Mouse (Mus musculus) stomach, embryonic 16.5 days (tissue): ENCODE results near the gene Grem1. TPM values are rescaled to one million over a fixed set of nuclear protein-coding genes. Genes with fewer than 3 reads are reported as not detected.

Experiments used
- ATAC-seq: fragments of 200-750 bp; cut with Nextera tagmentation; 2 replicates; pipeline ENCODE4 v1.8.0; 2017; ENCODE audit warnings: moderate number of reproducible peaks, moderate TSS enrichment; ENCODE audit not compliant: insufficient read depth, low FRiP score
- H3K27ac ChIP-seq: fragments of 300-500 bp; sonication (generic); 2 replicates; pipeline ENCODE4 v1.5.1; 2014; ENCODE audit warnings: low read length
- H3K27me3 ChIP-seq: fragments of 300-500 bp; sonication (generic); 2 replicates; pipeline ENCODE4 v1.6.1; 2014; ENCODE audit warnings: low read length, control low read depth, mixed read lengths; ENCODE audit not compliant: control insufficient read depth, insufficient read depth
- H3K36me3 ChIP-seq: fragments of 300-500 bp; sonication (generic); 2 replicates; pipeline ENCODE4 v1.6.1; 2014; ENCODE audit warnings: low read length; ENCODE audit not compliant: control insufficient read depth, insufficient read depth
- H3K4me1 ChIP-seq: fragments of 300-500 bp; sonication (generic); 2 replicates; pipeline ENCODE4 v1.6.1; 2014; ENCODE audit warnings: low read length, control low read depth, mixed read lengths; ENCODE audit not compliant: control insufficient read depth, insufficient read depth
- H3K4me2 ChIP-seq: fragments of 300-500 bp; sonication (generic); 2 replicates; pipeline ENCODE4 v1.6.1; 2014; ENCODE audit warnings: low read depth, low read length, mixed read lengths
- H3K4me3 ChIP-seq: fragments of 300-500 bp; sonication (generic); replicated peaks from 2 replicates; pipeline ENCODE4 v1.5.1; 2014; ENCODE audit warnings: mild to moderate bottlenecking, low read length
- H3K9ac ChIP-seq: fragments of 300-500 bp; sonication (generic); 2 replicates; pipeline ENCODE4 v1.6.1; 2014; ENCODE audit warnings: low read length
- H3K9me3 ChIP-seq: fragments of 300-500 bp; sonication (generic); replicated peaks from 2 replicates; pipeline ENCODE4 v1.6.1; 2016; ENCODE audit warnings: low read length, control low read depth; ENCODE audit not compliant: control insufficient read depth
- WGBS: fragments of 180-500 bp; shearing (Covaris S2); extraction: QIAGEN DNeasy Blood & Tissue Kit; methylation state at CpG from one replicate; pipeline ENCODE4 v1.1.7; 2014; 5-methylcytosine and 5-hydroxymethylcytosine counted together
- polyA plus RNA-seq: library from polyadenylated mRNA; unstranded; fragments of >200 nt; fragmentation: Nextera tagmentation; extraction: Ambion mirVana; gene quantifications from 2 replicates; pipeline ENCODE4 v1.2.1, GENCODE M21; 2015

Grem1 gene
- polyA plus RNA-seq, 1 experiment from 2014 or later, result 2.8 TPM

- Histone ChIP-seq H3K36me3 (no peaks in the 10 kb centered on the region), H3K9ac (no peak overlapping the region), H3K9me3 (no peaks in the 10 kb centered on the region), H3K4me3 (no peak overlapping the region), H3K27ac (no peak overlapping the region), H3K4me2 (no peak overlapping the region), H3K4me1 (no peaks in the 10 kb centered on the region), H3K27me3 (no peaks in the 10 kb centered on the region)
- WGBS, result 80% methylated on average over 8 of the region's 8 CpGs
- no peak for ATAC-seq
Measured at GRCm38 (mm10) chr2:113768541-113769303, 10.3 kb upstream of the Grem1 start.

- no peaks in the 10 kb centered on the region for H3K9me3 ChIP-seq
- 42% methylated on average over 1 of the region's 1 CpGs for WGBS
- no peaks in the 10 kb centered on the region for H3K4me1 ChIP-seq
- no peak overlapping the region for H3K27ac ChIP-seq
- H3K4me3 ChIP-seq, result no peak overlapping the region
- no peaks in the 10 kb centered on the region for H3K27me3 ChIP-seq
- ATAC-seq, result no peak
- H3K4me2 ChIP-seq, result no peak overlapping the region
- H3K36me3 ChIP-seq, result no peaks in the 10 kb centered on the region
- no peak overlapping the region for H3K9ac ChIP-seq
Measured at GRCm38 (mm10) chr2:113765885-113766284, 7.4 kb upstream of the Grem1 start.

- Histone ChIP-seq H3K4me3 (no peak overlapping the region), H3K4me2 (no peak overlapping the region), H3K4me1 (no peaks in the 10 kb centered on the region), H3K36me3 (no peaks in the 10 kb centered on the region), H3K27ac (no peak overlapping the region), H3K27me3 (no peaks in the 10 kb centered on the region), H3K9me3 (no peaks in the 10 kb centered on the region), H3K9ac (no peak overlapping the region)
- WGBS, result 75% methylated on average over 5 of the region's 5 CpGs
- no peak for ATAC-seq
Measured at GRCm38 (mm10) chr2:113764968-113765367, 6.5 kb upstream of the Grem1 start.

GRCm38 (mm10) chr2:113757525-113758310 is 728 bp downstream of the Grem1 start:
- Histone ChIP-seq H3K9me3 (no peaks in the 10 kb centered on the region), H3K4me1 (peaks cover 9% of the 10 kb centered on the region; the same call in 1 of the 2 replicates), H3K9ac (peak overlapping the region; percentile 56), H3K4me3 (peak overlapping the region; percentile 51), H3K27ac (no peak overlapping the region), H3K36me3 (no peaks in the 10 kb centered on the region), H3K4me2 (peak overlapping the region; percentile 63), H3K27me3 (peaks cover 31% of the 10 kb centered on the region)
- WGBS, result under 1% methylated on average over 47 of the region's 47 CpGs
- no peak for ATAC-seq

GRCm38 (mm10) chr2:113756924-113757524 is 1.4 kb downstream of the Grem1 start:
- no peaks in the 10 kb centered on the region for H3K36me3 ChIP-seq
- H3K9ac ChIP-seq, result peak overlapping the region; percentile 56
- H3K9me3 ChIP-seq, result no peaks in the 10 kb centered on the region
- peak overlapping the region; percentile 63 for H3K4me2 ChIP-seq
- no peak for ATAC-seq
- H3K4me1 ChIP-seq, result peaks cover 9% of the 10 kb centered on the region; the same call in 1 of the 2 replicates
- 4% methylated on average over 12 of the region's 12 CpGs for WGBS
- H3K4me3 ChIP-seq, result peak overlapping the region; percentile 51
- peaks cover 31% of the 10 kb centered on the region for H3K27me3 ChIP-seq
- H3K27ac ChIP-seq, result no peak overlapping the region

- Histone ChIP-seq H3K9me3 (no peaks in the 10 kb centered on the region), H3K4me3 (no peak overlapping the region), H3K4me2 (no peak overlapping the region), H3K4me1 (no peaks in the 10 kb centered on the region), H3K27ac (no peak overlapping the region), H3K36me3 (no peaks in the 10 kb centered on the region), H3K27me3 (no peaks in the 10 kb centered on the region), H3K9ac (no peak overlapping the region)
- 75% methylated on average over 12 of the region's 12 CpGs for WGBS
- ATAC-seq, result no peak
Measured at GRCm38 (mm10) chr2:113749721-113750120, 8.7 kb downstream of the Grem1 start.

GRCm38 (mm10) chr2:113749309-113749708 is 9.1 kb downstream of the Grem1 start:
- Histone ChIP-seq H3K4me1 (no peaks in the 10 kb centered on the region), H3K9ac (no peak overlapping the region), H3K27me3 (no peaks in the 10 kb centered on the region), H3K27ac (no peak overlapping the region), H3K9me3 (no peaks in the 10 kb centered on the region), H3K36me3 (no peaks in the 10 kb centered on the region), H3K4me2 (no peak overlapping the region), H3K4me3 (no peak overlapping the region)
- no peak for ATAC-seq
- WGBS, result 90% methylated on average over 9 of the region's 9 CpGs

- no peak overlapping the region for H3K27ac ChIP-seq
- H3K4me1 ChIP-seq, result no peaks in the 10 kb centered on the region
- H3K4me2 ChIP-seq, result no peak overlapping the region
- H3K9ac ChIP-seq, result no peak overlapping the region
- ATAC-seq, result no peak
- 80% methylated on average over 3 of the region's 3 CpGs for WGBS
- no peak overlapping the region for H3K4me3 ChIP-seq
- H3K27me3 ChIP-seq, result no peaks in the 10 kb centered on the region
- H3K9me3 ChIP-seq, result no peaks in the 10 kb centered on the region
- no peaks in the 10 kb centered on the region for H3K36me3 ChIP-seq
Measured at GRCm38 (mm10) chr2:113728581-113728980, 29.9 kb downstream of the Grem1 start.

GRCm38 (mm10) chr2:113714801-113715200 is 43.6 kb downstream of the Grem1 start:
- Histone ChIP-seq H3K9ac (no peak overlapping the region), H3K9me3 (no peaks in the 10 kb centered on the region), H3K27me3 (no peaks in the 10 kb centered on the region), H3K4me2 (no peak overlapping the region), H3K27ac (no peak overlapping the region), H3K4me3 (no peak overlapping the region), H3K36me3 (no peaks in the 10 kb centered on the region), H3K4me1 (no peaks in the 10 kb centered on the region)
- WGBS, result 71% methylated on average over 2 of the region's 2 CpGs
- ATAC-seq, result no peak
